Mouse (Mus musculus): Measurements from ENCODE around the gene Ppat.
A peak's percentile ranks its signal among the peaks of the same experiment; 100 is the strongest.
"Not testable (repeated sequence)": the region's sequence is repeated elsewhere in the genome, so short reads cannot be mapped to it uniquely, and the experiment has no call there.

Gene Ppat

GRCm38 (mm10) chr5:76947142-76947541 lies 4.2 kb downstream of the Ppat start:
- DNase-seq = no peak

- DNase-seq = no peak
Observed at GRCm38 (mm10) chr5:76945678-76946033, 5.7 kb downstream of the Ppat start.

GRCm38 (mm10) chr5:76944965-76945677 lies 6.3 kb downstream of the Ppat start:
- DNase-seq = no peak

GRCm38 (mm10) chr5:76942505-76942904 lies 8.9 kb downstream of the Ppat start:
- no peak for DNase-seq

- DNase-seq = no peak
Observed at GRCm38 (mm10) chr5:76941975-76942374, 9.4 kb downstream of the Ppat start.

GRCm38 (mm10) chr5:76939717-76940116 lies 11.7 kb downstream of the Ppat start:
- no peak for DNase-seq

GRCm38 (mm10) chr5:76929180-76929877 lies 22.0 kb downstream of the Ppat start:
- no peak for DNase-seq

GRCm38 (mm10) chr5:76928124-76928832 lies 23.1 kb downstream of the Ppat start:
- no peak for DNase-seq

- DNase-seq = no peak
Observed at GRCm38 (mm10) chr5:76924296-76924695, 27.1 kb downstream of the Ppat start.

GRCm38 (mm10) chr5:76923428-76923827 lies 27.9 kb downstream of the Ppat start:
- no peak for DNase-seq

GRCm38 (mm10) chr5:76922833-76923232 lies 28.5 kb downstream of the Ppat start:
- no peak for DNase-seq

- DNase-seq = not testable (repeated sequence)
Observed at GRCm38 (mm10) chr5:76912522-76912921, 38.9 kb downstream of the Ppat start.

GRCm38 (mm10) chr5:76910807-76911206 lies 40.6 kb downstream of the Ppat start:
- no peak for DNase-seq

GRCm38 (mm10) chr5:76906155-76906499 lies 45.3 kb downstream of the Ppat start:
- DNase-seq = no peak

GRCm38 (mm10) chr5:76905405-76906154 lies 45.8 kb downstream of the Ppat start, which contains the start of gene Aasdh:
TSS of gene Aasdh (minus strand) at chr5:76905514.
- peak; percentile 96 for DNase-seq

- DNase-seq = no peak
Observed at GRCm38 (mm10) chr5:76904713-76905404, 46.5 kb downstream of the Ppat start.

- no peak for DNase-seq
Observed at GRCm38 (mm10) chr5:76902131-76902530, 49.2 kb downstream of the Ppat start.

- no peak for DNase-seq
Observed at GRCm38 (mm10) chr5:76893084-76893483, 58.3 kb downstream of the Ppat start.

- DNase-seq = no peak
Observed at GRCm38 (mm10) chr5:76892608-76893007, 58.8 kb downstream of the Ppat start.

- no peak for DNase-seq
Observed at GRCm38 (mm10) chr5:76887011-76887410, 64.4 kb downstream of the Ppat start.

GRCm38 (mm10) chr5:76884107-76884506 lies 67.3 kb downstream of the Ppat start:
- DNase-seq = no peak

- no peak for DNase-seq
Observed at GRCm38 (mm10) chr5:76876106-76876758, 75.1 kb downstream of the Ppat start.
